Mouse (Mus musculus): ENCODE measurements around the gene Tubd1. TPM values are rescaled to one million over a fixed set of nuclear protein-coding genes. Genes with fewer than 3 reads are reported as not detected.
A peak's percentile ranks its signal among the peaks of the same experiment; 100 is the strongest.
"Not testable (repeated sequence)": the region's sequence is repeated elsewhere in the genome, so short reads cannot be mapped to it uniquely, and the experiment has no call there.

Tubd1 gene
- 14.1 and 14.2 TPM in 2 replicates for polyA plus RNA-seq (2016; fragmentation: Nextera tagmentation; extraction: Ambion mirVana)

GRCm38 (mm10) chr11:86544639-86545299 lies at the start of gene Tubd1, which contains the start of gene Rps6kb1:
Gene Tubd1 (plus strand): TSS chr11:86544991.
Gene Rps6kb1 (minus strand): TSS chr11:86544805.
- Histone ChIP-seq H3K4me1 (peaks cover 24% of the 10 kb centered on the region), H3K4me3 (peak within 1 kb of the TSS; percentile 97), H3K27me3 (ENCODE audit: poor library complexity, severe bottlenecking) (no peaks in the 10 kb centered on the region), H3K36me3 (replicated peaks) (peaks cover 31% of the 10 kb centered on the region), H3K27ac (peak within 1 kb of the TSS; percentile 96), H3K9me3 (no peaks in the 10 kb centered on the region)
- peak; percentile 99 for DNase-seq (ENCODE audit: extremely low spot score, low spot score)
- WGBS = under 1% methylated on average over 43 of the region's 43 CpGs

GRCm38 (mm10) chr11:86497356-86497755 lies 47.4 kb upstream of the Tubd1 start:
- H3K27me3 ChIP-seq (ENCODE audit: poor library complexity, severe bottlenecking) = no peaks in the 10 kb centered on the region
- peaks cover 59% of the 10 kb centered on the region for H3K36me3 ChIP-seq (replicated peaks)
- H3K27ac ChIP-seq = no peak overlapping the region
- 92% methylated on average over 1 of the region's 1 CpGs for WGBS
- no peaks in the 10 kb centered on the region for H3K4me1 ChIP-seq
- no peaks in the 10 kb centered on the region for H3K9me3 ChIP-seq
- no peak for DNase-seq (ENCODE audit: extremely low spot score, low spot score)
- H3K4me3 ChIP-seq = no peak overlapping the region

- peaks cover 59% of the 10 kb centered on the region for H3K36me3 ChIP-seq (replicated peaks)
- H3K27me3 ChIP-seq (ENCODE audit: poor library complexity, severe bottlenecking) = no peaks in the 10 kb centered on the region
- no peaks in the 10 kb centered on the region for H3K4me1 ChIP-seq
- H3K4me3 ChIP-seq = no peak overlapping the region
- no peak overlapping the region for H3K27ac ChIP-seq
- H3K9me3 ChIP-seq = no peaks in the 10 kb centered on the region
- 78% methylated on average over 3 of the region's 3 CpGs for WGBS
- DNase-seq (ENCODE audit: extremely low spot score, low spot score) = no peak
Observed at GRCm38 (mm10) chr11:86497908-86498307, 46.9 kb upstream of the Tubd1 start.

- Histone ChIP-seq H3K4me3 (no peak overlapping the region), H3K36me3 (replicated peaks) (peaks cover 74% of the 10 kb centered on the region), H3K9me3 (no peaks in the 10 kb centered on the region), H3K4me1 (no peaks in the 10 kb centered on the region), H3K27me3 (ENCODE audit: poor library complexity, severe bottlenecking) (no peaks in the 10 kb centered on the region), H3K27ac (no peak overlapping the region)
- no peak for DNase-seq (ENCODE audit: extremely low spot score, low spot score)
- WGBS = 91% methylated on average over 1 of the region's 1 CpGs
Observed at GRCm38 (mm10) chr11:86500795-86501194, 44.0 kb upstream of the Tubd1 start.

GRCm38 (mm10) chr11:86503121-86503520 lies 41.7 kb upstream of the Tubd1 start:
- no peak overlapping the region for H3K27ac ChIP-seq
- no peaks in the 10 kb centered on the region for H3K27me3 ChIP-seq (ENCODE audit: poor library complexity, severe bottlenecking)
- H3K4me3 ChIP-seq = no peak overlapping the region
- no peaks in the 10 kb centered on the region for H3K9me3 ChIP-seq
- 98% methylated on average over 2 of the region's 2 CpGs for WGBS
- DNase-seq (ENCODE audit: extremely low spot score, low spot score) = no peak
- peaks cover 82% of the 10 kb centered on the region for H3K36me3 ChIP-seq (replicated peaks)
- no peaks in the 10 kb centered on the region for H3K4me1 ChIP-seq

- peaks cover 99% of the 10 kb centered on the region for H3K36me3 ChIP-seq (replicated peaks)
- H3K9me3 ChIP-seq = no peaks in the 10 kb centered on the region
- H3K4me1 ChIP-seq = no peaks in the 10 kb centered on the region
- H3K27me3 ChIP-seq (ENCODE audit: poor library complexity, severe bottlenecking) = no peaks in the 10 kb centered on the region
- WGBS = 95% methylated on average over 2 of the region's 2 CpGs
- H3K27ac ChIP-seq = no peak overlapping the region
- DNase-seq (ENCODE audit: extremely low spot score, low spot score) = no peak
- no peak overlapping the region for H3K4me3 ChIP-seq
Observed at GRCm38 (mm10) chr11:86507334-86507733, 37.5 kb upstream of the Tubd1 start.

GRCm38 (mm10) chr11:86507991-86508390 lies 36.8 kb upstream of the Tubd1 start:
- H3K27me3 ChIP-seq (ENCODE audit: poor library complexity, severe bottlenecking) = no peaks in the 10 kb centered on the region

GRCm38 (mm10) chr11:86516620-86517019 lies 28.2 kb upstream of the Tubd1 start:
- H3K4me3 ChIP-seq = no peak overlapping the region
- WGBS = 89% methylated on average over 3 of the region's 3 CpGs
- H3K27me3 ChIP-seq (ENCODE audit: poor library complexity, severe bottlenecking) = no peaks in the 10 kb centered on the region
- no peaks in the 10 kb centered on the region for H3K9me3 ChIP-seq
- peaks cover 92% of the 10 kb centered on the region for H3K36me3 ChIP-seq (replicated peaks)
- H3K27ac ChIP-seq = no peak overlapping the region
- no peak for DNase-seq (ENCODE audit: extremely low spot score, low spot score)
- H3K4me1 ChIP-seq = no peaks in the 10 kb centered on the region

More at GRCm38 (mm10) chr11:86507991-86508390, 36.8 kb upstream of the Tubd1 start:
- Histone ChIP-seq H3K27ac (no peak overlapping the region), H3K9me3 (no peaks in the 10 kb centered on the region), H3K4me1 (no peaks in the 10 kb centered on the region), H3K4me3 (no peak overlapping the region), H3K36me3 (replicated peaks) (peaks cover 99% of the 10 kb centered on the region)
- DNase-seq (ENCODE audit: extremely low spot score, low spot score) = no peak
- 90% methylated on average over 2 of the region's 2 CpGs for WGBS

GRCm38 (mm10) chr11:86517229-86517628 lies 27.6 kb upstream of the Tubd1 start:
- Histone ChIP-seq H3K27ac (no peak overlapping the region), H3K4me1 (no peaks in the 10 kb centered on the region), H3K9me3 (no peaks in the 10 kb centered on the region), H3K27me3 (ENCODE audit: poor library complexity, severe bottlenecking) (no peaks in the 10 kb centered on the region), H3K4me3 (no peak overlapping the region), H3K36me3 (replicated peaks) (peaks cover 92% of the 10 kb centered on the region)
- WGBS = 90% methylated on average over 3 of the region's 3 CpGs
- DNase-seq (ENCODE audit: extremely low spot score, low spot score) = no peak

- peaks cover 94% of the 10 kb centered on the region for H3K36me3 ChIP-seq (replicated peaks)
- DNase-seq (ENCODE audit: extremely low spot score, low spot score) = no peak
- WGBS = 95% methylated on average over 7 of the region's 7 CpGs
- H3K4me3 ChIP-seq = no peak overlapping the region
- no peaks in the 10 kb centered on the region for H3K27me3 ChIP-seq (ENCODE audit: poor library complexity, severe bottlenecking)
- H3K4me1 ChIP-seq = no peaks in the 10 kb centered on the region
- H3K27ac ChIP-seq = no peak overlapping the region
- no peaks in the 10 kb centered on the region for H3K9me3 ChIP-seq
Observed at GRCm38 (mm10) chr11:86519751-86520150, 25.0 kb upstream of the Tubd1 start.

GRCm38 (mm10) chr11:86527528-86527927 lies 17.3 kb upstream of the Tubd1 start:
- Histone ChIP-seq H3K4me3 (no peak overlapping the region), H3K9me3 (no peaks in the 10 kb centered on the region), H3K4me1 (no peaks in the 10 kb centered on the region), H3K27me3 (ENCODE audit: poor library complexity, severe bottlenecking) (no peaks in the 10 kb centered on the region), H3K27ac (no peak overlapping the region), H3K36me3 (replicated peaks) (peaks cover 92% of the 10 kb centered on the region)
- whole genome bisulfite sequencing = 92% methylated on average over 4 of the region's 4 CpGs
- DNase-seq (ENCODE audit: extremely low spot score, low spot score) = no peak

- Histone ChIP-seq H3K36me3 (replicated peaks) (peaks cover 68% of the 10 kb centered on the region), H3K9me3 (no peaks in the 10 kb centered on the region), H3K27ac (no peak overlapping the region), H3K4me1 (no peaks in the 10 kb centered on the region), H3K27me3 (ENCODE audit: poor library complexity, severe bottlenecking) (no peaks in the 10 kb centered on the region), H3K4me3 (no peak overlapping the region)
- DNase-seq (ENCODE audit: extremely low spot score, low spot score) = no peak
- 76% methylated on average over 1 of the region's 1 CpGs for WGBS
Observed at GRCm38 (mm10) chr11:86532834-86533233, 12.0 kb upstream of the Tubd1 start.

GRCm38 (mm10) chr11:86533302-86533701 lies 11.5 kb upstream of the Tubd1 start:
- not testable (repeated sequence) for H3K27me3 ChIP-seq (ENCODE audit: poor library complexity, severe bottlenecking); H3K4me1 ChIP-seq; H3K4me3 ChIP-seq; H3K27ac ChIP-seq; DNase-seq (ENCODE audit: extremely low spot score, low spot score); H3K9me3 ChIP-seq
- WGBS = 94% methylated on average over 6 of the region's 6 CpGs
- peaks cover 68% of the 10 kb centered on the region for H3K36me3 ChIP-seq (replicated peaks)

All from forebrain, embryonic 10.5 days (tissue).